Mouse (Mus musculus): ENCODE measurements at regions not wholly inside any gene's neighbourhood (a gene's known extent, or its start where the extent isn't known, plus 50 kb on each side); places are given as distances from the start of the nearest gene placed in this dataset.
A peak's percentile ranks its signal among the peaks of the same experiment; 100 is the strongest.

DNA sequence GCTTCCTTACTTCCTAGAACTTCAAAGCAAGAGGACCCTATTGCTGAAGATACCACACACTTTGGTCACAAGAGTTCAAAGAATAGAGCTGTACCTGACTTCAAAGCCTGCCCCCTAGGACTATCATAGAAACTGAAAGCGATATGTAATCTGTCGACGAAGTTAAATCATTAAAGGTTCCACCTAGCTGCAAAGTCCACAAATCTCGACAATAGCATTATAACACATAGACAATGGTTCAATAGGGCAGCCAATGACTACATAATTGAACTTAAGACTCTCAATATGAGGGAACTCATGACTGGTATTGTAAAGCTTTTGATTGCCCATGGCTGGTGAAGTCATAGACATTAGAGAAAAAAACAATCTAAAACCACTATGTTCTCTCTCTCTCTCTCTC is 200.8 kb downstream of the Fscb start:
- no peak for DNase-seq

DNA sequence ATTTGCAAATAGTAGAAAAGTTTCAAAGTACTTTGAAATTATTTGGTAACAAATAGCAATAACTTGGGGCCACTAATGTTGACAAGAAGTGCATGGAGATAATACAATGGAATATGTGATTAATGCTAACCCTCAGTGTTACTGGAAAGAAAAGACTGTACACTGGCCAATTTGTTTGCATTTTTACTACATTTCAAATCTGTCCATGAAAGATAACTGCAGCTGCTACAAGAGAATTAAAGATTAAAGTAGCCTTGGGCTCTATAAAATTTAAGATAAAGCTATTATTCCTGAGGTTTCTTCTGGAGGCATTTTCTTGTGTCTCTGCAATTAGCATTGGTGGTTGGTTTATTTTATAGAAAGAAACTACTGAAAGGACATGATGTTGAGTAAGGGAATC is 208.4 kb downstream of the Fscb start:
- no peak for DNase-seq

DNA sequence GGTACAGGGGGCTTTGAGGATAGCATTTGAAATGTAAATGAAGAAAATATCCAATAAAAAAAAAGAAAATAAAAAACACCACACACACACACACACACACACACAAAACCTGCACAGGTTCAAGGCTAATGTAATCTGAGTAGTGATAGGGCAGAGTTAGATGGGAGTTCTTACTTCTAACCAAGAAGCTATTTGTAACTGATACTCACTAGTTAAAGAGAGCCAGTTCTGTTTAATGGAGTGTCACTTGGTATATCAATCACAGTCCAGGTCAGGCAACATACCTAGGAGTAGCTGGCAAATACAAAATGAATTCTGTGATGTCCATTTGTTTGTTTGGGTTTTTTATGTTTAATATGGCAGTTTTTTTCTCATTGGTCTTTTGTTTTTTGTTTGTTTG is 219.5 kb downstream of the Fscb start:
- DNase-seq, result no peak

DNA sequence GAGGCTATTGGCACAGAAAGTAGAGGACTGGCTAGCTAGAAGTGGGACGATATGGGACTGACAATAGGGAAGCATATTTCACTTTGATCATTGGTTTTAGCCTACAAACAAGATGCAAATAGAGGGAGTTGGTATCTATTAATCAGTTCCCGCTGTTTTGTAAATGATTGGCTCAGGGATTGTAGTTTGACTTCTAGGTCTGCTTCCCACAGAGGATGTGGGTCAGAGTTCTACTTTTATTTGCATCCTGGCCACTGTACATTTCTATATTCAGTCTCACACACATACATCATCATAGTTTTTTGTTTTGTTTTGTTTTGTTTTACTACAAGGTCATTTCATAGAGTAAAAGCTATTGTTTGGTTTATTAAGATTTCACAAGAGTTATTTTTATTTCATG is 224.5 kb downstream of the Fscb start:
- DNase-seq, result no peak

DNA sequence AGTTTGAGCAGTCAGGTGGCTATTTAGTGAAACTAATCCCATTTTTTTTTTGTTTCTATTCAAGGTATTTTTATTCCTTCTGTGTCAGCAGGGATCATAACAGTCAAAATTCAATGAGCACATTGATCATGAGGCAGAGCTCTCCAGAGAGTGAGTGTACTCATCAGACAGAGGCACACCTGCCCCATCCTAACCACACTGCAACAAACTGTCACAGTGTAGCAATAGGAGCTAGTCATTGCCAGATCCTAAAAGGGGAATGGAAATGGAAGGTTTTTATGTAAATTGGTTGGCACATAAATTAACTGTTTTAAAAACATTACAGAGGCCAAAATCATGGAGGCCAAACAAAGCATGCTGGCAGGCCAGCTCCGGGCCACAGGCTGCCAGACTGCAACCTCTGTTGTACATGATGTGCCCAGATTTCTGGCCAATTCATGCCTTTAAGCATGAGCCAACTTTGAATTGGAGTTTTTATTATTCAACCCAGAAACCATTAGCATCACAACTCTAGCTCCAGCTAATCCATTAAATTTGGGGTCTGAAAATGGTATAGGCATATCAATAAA is 244.9 kb downstream of the Fscb start:
- peak; percentile 8 for DNase-seq

DNA sequence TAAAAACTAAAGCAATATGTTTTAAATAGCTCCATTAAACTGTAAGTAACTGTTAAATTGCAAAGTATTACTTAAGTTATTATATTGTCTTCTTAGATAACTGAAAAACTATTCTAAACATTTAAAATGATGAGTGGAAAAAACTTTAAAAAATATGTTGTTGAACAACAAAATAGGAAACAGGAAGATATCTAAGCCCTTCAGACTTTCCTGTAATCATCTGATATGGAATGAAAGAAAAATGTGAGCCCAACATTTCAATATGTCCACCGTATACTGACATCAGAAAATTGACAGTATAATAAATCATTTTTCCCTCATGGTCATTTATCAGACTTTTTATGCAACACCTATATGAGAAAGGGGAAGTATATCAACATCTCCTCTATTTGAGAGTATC is 258.1 kb downstream of the Fscb start:
- no peak for DNase-seq

DNA sequence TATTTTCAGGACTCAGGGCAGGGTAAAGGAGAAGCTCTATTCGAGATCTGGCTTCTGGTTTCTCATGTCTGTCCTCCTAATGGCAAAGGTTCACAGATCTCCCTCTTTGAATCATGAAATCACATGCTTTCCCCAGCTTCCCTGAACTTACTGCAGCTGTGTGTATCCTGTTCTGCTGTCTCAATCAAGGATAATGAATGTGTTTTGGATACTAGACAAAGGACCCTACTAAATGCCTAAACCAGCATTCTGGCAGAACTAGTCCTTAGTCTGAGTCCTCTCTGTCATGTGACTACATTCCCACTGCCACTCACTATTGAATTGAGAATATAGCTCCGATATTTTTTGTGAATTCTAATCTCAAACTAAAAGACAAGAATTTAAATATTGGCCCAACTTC is 276.1 kb downstream of the Fscb start:
- no peak for DNase-seq
